Mouse (Mus musculus) ES-Bruce4 (cell line): ENCODE results near the gene Lrriq3. TPM values are rescaled to one million over a fixed set of nuclear protein-coding genes. Genes with fewer than 3 reads are reported as not detected.

Experiments used
- H3K27ac ChIP-seq: 2 replicates; pipeline ENCODE4 v1.5.1; 2012; ENCODE audit warnings: low read length, inconsistent platforms; ENCODE audit not compliant: insufficient read depth
- H3K27me3 ChIP-seq: 2 replicates; pipeline ENCODE4 v1.6.1; 2012; ENCODE audit warnings: mild to moderate bottlenecking, low read length, inconsistent platforms; ENCODE audit not compliant: control insufficient read depth, poor library complexity, insufficient read depth, severe bottlenecking
- H3K36me3 ChIP-seq: 2 replicates; pipeline ENCODE4 v1.6.1; 2012; ENCODE audit warnings: inconsistent platforms, mild to moderate bottlenecking, low read length, moderate library complexity; ENCODE audit not compliant: control insufficient read depth, poor library complexity, insufficient read depth, severe bottlenecking
- H3K4me1 ChIP-seq: one replicate; pipeline ENCODE4 v1.8.1; 2011; ENCODE audit warnings: low read length; ENCODE audit not compliant: control insufficient read depth, insufficient read depth
- H3K4me3 ChIP-seq: 2 replicates; pipeline ENCODE4 v1.5.1; 2011; ENCODE audit warnings: low read depth, mild to moderate bottlenecking, low read length
- H3K9ac ChIP-seq: 2 replicates; pipeline ENCODE4 v1.6.1; 2012; ENCODE audit warnings: low read depth, mild to moderate bottlenecking, inconsistent platforms; ENCODE audit not compliant: poor library complexity, severe bottlenecking
- H3K9me3 ChIP-seq: replicated peaks from 2 replicates; pipeline ENCODE4 v1.6.1; 2012; ENCODE audit warnings: mild to moderate bottlenecking, low read length, inconsistent platforms; ENCODE audit not compliant: control insufficient read depth, poor library complexity, insufficient read depth, severe bottlenecking
- CTCF ChIP-seq: IDR thresholded peaks from one replicate; pipeline ENCODE4 v1.8.1; 2011; ENCODE audit warnings: low read depth, low read length
- EP300 ChIP-seq: IDR thresholded peaks from 2 replicates; pipeline ENCODE4 v1.6.1; 2011; ENCODE audit warnings: low read depth, low read length; ENCODE audit not compliant: insufficient read depth
- POLR2A ChIP-seq: IDR thresholded peaks from one replicate; pipeline ENCODE4 v1.8.1; 2011; ENCODE audit warnings: low read length; ENCODE audit not compliant: insufficient read depth
- polyA plus RNA-seq: library from polyadenylated mRNA; stranded (reverse); fragments of >200 nt; gene quantifications from 2 replicates; pipeline ENCODE4 v1.2.4, GENCODE M21; 2011; ENCODE audit warnings: low read depth; ENCODE audit not compliant: missing spikeins, insufficient read depth, insufficient read length

Gene Lrriq3
- 0.75 and 1.1 TPM in 2 replicates for polyA plus RNA-seq

DNA sequence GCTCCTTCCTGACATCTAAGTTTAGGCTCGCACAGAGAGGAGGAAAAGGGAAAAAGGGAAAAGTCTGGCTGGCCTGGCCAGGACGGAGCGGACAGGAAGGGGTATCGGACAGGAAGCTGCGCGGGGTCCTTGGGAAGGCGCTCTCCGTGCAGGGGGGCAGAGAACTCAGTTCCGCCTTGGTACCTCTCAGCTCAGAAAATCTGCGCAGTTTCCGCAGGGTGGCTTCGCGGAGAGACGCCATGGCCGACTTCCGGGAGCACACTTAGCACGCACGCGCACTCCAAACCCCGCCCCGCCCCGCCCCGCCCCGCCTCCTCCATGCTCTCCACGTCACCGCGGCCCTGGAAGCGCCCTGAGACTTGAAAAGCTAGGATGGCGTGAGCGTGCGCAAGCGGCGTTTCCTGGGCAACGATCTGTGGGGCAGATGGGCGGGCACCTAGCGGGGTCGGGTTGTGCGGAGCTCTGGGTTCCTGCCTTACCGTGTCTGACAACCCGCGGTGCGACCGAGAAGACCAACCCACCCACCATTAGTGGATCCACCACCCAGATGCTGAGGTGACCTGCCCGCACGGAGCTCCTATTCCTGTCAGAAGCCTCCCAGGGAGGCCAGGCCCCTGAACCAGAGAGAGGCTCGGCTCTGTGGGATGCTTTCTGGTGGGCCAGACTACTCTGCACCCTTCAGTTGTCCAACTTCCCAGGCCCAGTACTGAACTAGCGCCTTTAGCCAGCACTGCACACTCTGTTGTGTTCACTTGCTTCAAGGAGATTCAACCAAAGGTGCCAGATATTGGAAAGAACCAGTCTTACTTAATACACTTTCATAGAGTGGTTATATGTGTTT lies at the start of gene Lrriq3, which contains the start of gene Fpgt:
TSS of gene Lrriq3 (plus strand) at position 319 of the 841 bp plus-strand sequence.
TSS of gene Fpgt (minus strand) at position 288 of the 841 bp plus-strand sequence.
- Histone ChIP-seq H3K36me3 (no peaks in the 10 kb centered on the region), H3K4me1 (peaks cover 1% of the 10 kb centered on the region), H3K9me3 (no peaks in the 10 kb centered on the region), H3K4me3 (peak within 1 kb of the TSS; percentile 69), H3K27me3 (no peaks in the 10 kb centered on the region), H3K9ac (peak within 1 kb of the TSS; percentile 77), H3K27ac (no peak within 1 kb of the TSS)
- TF ChIP-seq EP300 (0 out of 2 replicates have a peak, but pooled peaks have one; percentile 49), CTCF (no peak)

DNA sequence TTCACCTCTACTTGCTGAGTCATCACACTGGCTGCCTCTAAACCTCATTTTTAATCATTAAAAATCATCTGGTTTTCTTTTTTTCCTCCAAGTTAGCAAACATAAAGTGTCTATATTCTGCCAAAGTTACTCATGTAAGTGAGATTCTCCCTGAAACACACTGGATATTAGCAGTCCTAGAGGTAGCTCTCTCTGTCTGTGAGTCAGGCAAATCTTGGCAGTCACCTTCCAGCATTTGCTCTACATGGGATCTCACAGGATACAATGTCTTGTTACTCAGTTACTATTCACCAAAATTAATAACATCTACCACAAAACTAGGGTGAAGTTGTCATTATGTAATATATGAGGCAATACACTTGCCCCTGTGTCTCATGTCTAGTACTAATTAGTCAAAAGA lies 41.2 kb upstream of the Lrriq3 start:
- TF ChIP-seq POLR2A (no peak), EP300 (no peak), CTCF (no peak)
- Histone ChIP-seq H3K27ac (no peak overlapping the region), H3K27me3 (no peaks in the 10 kb centered on the region), H3K9ac (no peak overlapping the region), H3K4me3 (no peak overlapping the region), H3K4me1 (no peaks in the 10 kb centered on the region), H3K36me3 (no peaks in the 10 kb centered on the region), H3K9me3 (no peaks in the 10 kb centered on the region)

DNA sequence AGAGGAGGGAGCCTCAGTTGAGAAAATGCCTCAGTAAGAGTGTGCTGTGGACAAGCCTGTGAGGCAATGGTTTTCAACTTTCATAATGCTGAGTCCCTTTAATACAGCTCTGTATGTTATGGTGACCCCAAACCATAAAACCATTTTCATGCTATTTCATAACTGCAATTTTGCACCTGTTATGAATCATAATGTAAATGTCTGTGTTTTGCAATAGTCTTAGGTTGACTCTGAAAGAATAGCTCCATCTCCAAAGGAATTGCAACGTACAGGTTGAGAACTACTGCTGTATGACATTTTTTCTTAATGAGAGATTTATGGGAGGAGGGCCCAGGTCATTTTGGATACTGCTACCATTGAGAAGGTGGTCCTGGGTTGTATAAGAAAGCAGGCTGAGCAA lies 40.0 kb upstream of the Lrriq3 start:
- Histone ChIP-seq H3K4me1 (no peaks in the 10 kb centered on the region), H3K27ac (no peak overlapping the region), H3K9ac (no peak overlapping the region), H3K27me3 (no peaks in the 10 kb centered on the region), H3K4me3 (no peak overlapping the region), H3K9me3 (no peaks in the 10 kb centered on the region), H3K36me3 (no peaks in the 10 kb centered on the region)
- no peak for TF ChIP-seq EP300
- TF ChIP-seq CTCF = no peak
- TF ChIP-seq POLR2A = no peak

DNA sequence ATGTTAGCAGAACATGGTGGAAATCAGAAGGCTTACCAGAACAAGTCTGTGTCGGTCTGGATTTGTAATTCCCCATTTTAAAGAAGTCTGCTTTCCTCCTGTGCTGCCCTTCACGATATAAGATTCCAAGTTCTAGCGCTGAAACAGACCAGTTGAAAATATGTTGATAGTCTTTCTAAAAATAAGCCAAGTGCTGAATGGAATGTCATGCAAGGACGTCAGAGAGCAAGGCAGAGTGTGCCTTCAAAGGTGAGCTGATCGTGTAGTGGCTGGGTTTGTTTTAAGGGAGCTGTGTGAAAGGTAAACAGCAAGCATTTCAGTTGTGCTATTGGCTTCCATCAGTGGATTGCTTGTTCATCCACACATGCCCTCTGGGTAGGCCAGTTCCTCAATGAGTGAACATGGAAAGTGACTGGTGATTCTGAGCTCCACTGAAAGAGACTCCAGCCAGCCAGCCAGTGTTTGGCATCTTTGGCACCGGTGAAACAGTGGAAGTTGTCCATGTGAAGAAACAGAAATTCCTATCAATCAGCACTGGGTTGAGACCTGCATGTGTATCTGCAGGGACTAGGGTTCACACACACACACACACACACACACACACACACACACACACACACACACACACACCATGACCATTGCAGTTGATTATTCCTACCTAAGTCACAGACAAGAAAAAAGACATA lies 37.9 kb upstream of the Lrriq3 start, which contains the start of gene Tnni3k:
TSS of gene Tnni3k (minus strand) at position 177 of the 686 bp plus-strand sequence.
- H3K27me3 ChIP-seq = no peaks in the 10 kb centered on the region
- H3K4me3 ChIP-seq = no peak within 1 kb of the TSS
- no peaks in the 10 kb centered on the region for H3K9me3 ChIP-seq
- no peak within 1 kb of the TSS for H3K9ac ChIP-seq
- H3K27ac ChIP-seq = no peak within 1 kb of the TSS
- TF ChIP-seq EP300 (no peak), POLR2A (no peak), CTCF (no peak)
- no peaks in the 10 kb centered on the region for H3K4me1 ChIP-seq
- H3K36me3 ChIP-seq = no peaks in the 10 kb centered on the region

DNA sequence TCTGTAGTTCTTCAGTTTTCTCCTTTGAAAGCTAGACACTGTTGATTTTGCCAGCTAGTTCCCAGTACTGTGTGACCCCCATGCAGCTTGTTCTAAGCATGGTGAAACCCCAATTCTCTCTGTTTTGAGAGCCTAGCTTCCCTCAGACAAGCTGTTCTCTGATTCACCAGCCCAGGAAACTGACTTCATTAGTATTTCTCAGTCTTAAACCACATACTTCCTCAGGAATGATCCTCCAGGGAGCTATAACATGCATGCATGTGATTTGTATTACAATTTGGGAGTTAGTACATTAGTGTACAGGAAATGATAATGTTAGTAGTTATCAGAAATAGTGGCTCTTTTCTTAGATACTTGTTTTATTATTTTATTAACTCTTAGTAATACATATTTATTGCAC lies 36.6 kb upstream of the Lrriq3 start:
- Histone ChIP-seq H3K27me3 (no peaks in the 10 kb centered on the region), H3K9me3 (no peaks in the 10 kb centered on the region), H3K4me1 (no peaks in the 10 kb centered on the region), H3K4me3 (no peak overlapping the region), H3K27ac (no peak overlapping the region), H3K36me3 (no peaks in the 10 kb centered on the region), H3K9ac (no peak overlapping the region)
- no peak for TF ChIP-seq EP300
- TF ChIP-seq POLR2A = no peak
- no peak for TF ChIP-seq CTCF

DNA sequence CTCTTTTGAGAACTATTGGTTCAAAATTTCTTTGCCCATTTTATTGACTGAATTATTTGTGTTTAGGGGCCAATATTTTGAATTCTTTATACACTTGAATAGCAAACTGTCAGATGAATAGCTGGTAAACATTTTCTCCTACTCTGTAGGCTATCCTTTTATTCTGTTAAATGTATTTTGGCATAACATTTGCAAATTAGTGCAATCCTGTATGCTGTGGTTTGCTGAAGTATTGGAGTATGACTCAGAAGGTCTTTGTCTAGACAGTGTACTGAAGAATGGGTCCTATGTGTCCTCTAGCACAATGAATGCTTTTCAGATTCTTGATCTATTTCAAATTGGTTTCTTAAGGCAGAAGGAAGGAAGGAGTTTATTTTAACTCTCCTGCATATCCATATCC lies 35.7 kb upstream of the Lrriq3 start:
- H3K27ac ChIP-seq = no peak overlapping the region
- TF ChIP-seq POLR2A = no peak
- no peak for TF ChIP-seq CTCF
- TF ChIP-seq EP300 = no peak
- no peak overlapping the region for H3K4me3 ChIP-seq
- no peaks in the 10 kb centered on the region for H3K9me3 ChIP-seq
- H3K36me3 ChIP-seq = no peaks in the 10 kb centered on the region
- H3K27me3 ChIP-seq = no peaks in the 10 kb centered on the region
- H3K4me1 ChIP-seq = no peaks in the 10 kb centered on the region
- no peak overlapping the region for H3K9ac ChIP-seq
